14 mouse cellular contexts compared by ENCODE assay signal in genomic region chr11:77851483-77852010, GRCm38 (mm10). TPM values are rescaled to one million over a fixed set of nuclear protein-coding genes. Genes with fewer than 3 reads are reported as not detected.
DNase-seq lines count a peak whose midpoint lies in the region; ATAC-seq lines count a peak whose summit lies in the region.
"Had no signal": no experiment of that assay in that cellular context is flagged by ENCODE, and none has a peak within 500 bp of the region (broad histone marks: within the 10 kb centered on the region; RNA-seq: fewer than 3 reads in every experiment).

No protein-coding gene starts in this region.

- peak overlapping the region; percentile 89 for H3K27ac ChIP-seq in forebrain, embryonic 12.5 days
- H3K27ac ChIP-seq in hindbrain, embryonic 14.5 days: peak overlapping the region; percentile 91
- H3K27ac ChIP-seq in midbrain, embryonic 16.5 days (ENCODE audit: low read length): peak overlapping the region; percentile 91
- H3K27ac ChIP-seq: kidney, embryonic 15.5 days; liver, embryonic 14.5 days had no signal

- no peaks in the 10 kb centered on the region for H3K9me3 ChIP-seq in forebrain, embryonic 12.5 days
- H3K9me3 ChIP-seq in hindbrain, embryonic 14.5 days (ENCODE audit: control insufficient read depth, low read length): no peaks in the 10 kb centered on the region
- H3K9me3 ChIP-seq in midbrain, embryonic 16.5 days (replicated peaks; ENCODE audit: control insufficient read depth, low read length, poor library complexity, severe bottlenecking): no peaks in the 10 kb centered on the region
- H3K9me3 ChIP-seq: kidney, embryonic 15.5 days had no signal

- H3K27me3 ChIP-seq in forebrain, embryonic 12.5 days: peaks cover 26% of the 10 kb centered on the region
- H3K27me3 ChIP-seq in hindbrain, embryonic 14.5 days (ENCODE audit: control insufficient read depth, insufficient read depth, low read length): no peaks in the 10 kb centered on the region
- no peaks in the 10 kb centered on the region; the same call in 1 of the 2 replicates for H3K27me3 ChIP-seq in midbrain, embryonic 16.5 days (ENCODE audit: control insufficient read depth, insufficient read depth, low read depth, low read length)
- H3K27me3 ChIP-seq: Patski had no signal

- WGBS in forebrain, embryonic 12.5 days: 75% methylated on average over 6 of the region's 6 CpGs
- 46% methylated on average over 6 of the region's 6 CpGs for WGBS in hindbrain, embryonic 14.5 days
- 37% methylated on average over 6 of the region's 6 CpGs for WGBS in midbrain, embryonic 16.5 days

- H3K36me3 ChIP-seq in forebrain, embryonic 12.5 days (replicated peaks): peaks cover 49% of the 10 kb centered on the region
- peaks cover 61% of the 10 kb centered on the region for H3K36me3 ChIP-seq in hindbrain, embryonic 14.5 days (replicated peaks; ENCODE audit: control insufficient read depth, insufficient read depth)
- peaks cover 14% of the 10 kb centered on the region for H3K36me3 ChIP-seq in midbrain, embryonic 16.5 days (ENCODE audit: control insufficient read depth, insufficient read depth, low read length)

- 0 out of 2 replicates have a peak overlapping the region, but pooled peaks have one; percentile 38 for H3K9ac ChIP-seq in forebrain, embryonic 12.5 days
- H3K9ac ChIP-seq in hindbrain, embryonic 14.5 days: 0 out of 2 replicates have a peak overlapping the region, but pooled peaks have one; percentile 5
- H3K9ac ChIP-seq in midbrain, embryonic 16.5 days (ENCODE audit: low read depth, low read length): peak overlapping the region; percentile 41; the same call in 1 of the 2 replicates
- H3K9ac ChIP-seq: kidney, embryonic 15.5 days; liver, embryonic 14.5 days had no signal

- 0 out of 2 replicates have a peak, but pooled peaks have one; percentile 7 for ATAC-seq in forebrain, embryonic 12.5 days (ENCODE audit: low FRiP score)
- peak; percentile 6; the same call in 1 of the 2 replicates for ATAC-seq in hindbrain, embryonic 14.5 days (ENCODE audit: low FRiP score)
- peak; percentile 34 for ATAC-seq in midbrain, embryonic 16.5 days
- ATAC-seq: Patski had no signal

- peak; percentile 52 to 62 for DNase-seq in cerebellum, postnatal 10 days
- DNase-seq in cerebellum, adult 9-11 months: no peak
- no peak for DNase-seq in hindbrain, embryonic 14.5 days (ENCODE audit: low spot score)
- DNase-seq in frontal cortex, postnatal 36 days (ENCODE audit: low spot score in 2 of 2): no peak
- DNase-seq in spleen, adult 18-20 months: no peak
- DNase-seq in frontal cortex, adult 2 months (ENCODE audit: extremely low spot score in 1 of 2, low spot score in 1 of 2): no peak
- DNase-seq: lung, postnatal 36 days; thymus, postnatal 36 days had no signal

- H3K4me3 ChIP-seq in forebrain, embryonic 12.5 days (replicated peaks): no peak overlapping the region
- H3K4me3 ChIP-seq in hindbrain, embryonic 14.5 days (replicated peaks; ENCODE audit: low read length): no peak overlapping the region
- no peak overlapping the region for H3K4me3 ChIP-seq in midbrain, embryonic 16.5 days (ENCODE audit: low read depth, low read length)
- H3K4me3 ChIP-seq: kidney, embryonic 15.5 days had no signal

- no peak overlapping the region for H3K4me2 ChIP-seq in forebrain, embryonic 12.5 days
- no peak overlapping the region; the same call in 1 of the 2 replicates for H3K4me2 ChIP-seq in hindbrain, embryonic 14.5 days (replicated peaks)
- H3K4me2 ChIP-seq in midbrain, embryonic 16.5 days (ENCODE audit: low read length): peak overlapping the region; percentile 37
- H3K4me2 ChIP-seq: heart, embryonic 11.5 days had no signal

- H3K4me1 ChIP-seq in forebrain, embryonic 12.5 days: peaks cover 70% of the 10 kb centered on the region
- peaks cover 78% of the 10 kb centered on the region for H3K4me1 ChIP-seq in hindbrain, embryonic 14.5 days (replicated peaks; ENCODE audit: control insufficient read depth, insufficient read depth, low read length)
- peaks cover 73% of the 10 kb centered on the region for H3K4me1 ChIP-seq in midbrain, embryonic 16.5 days (ENCODE audit: control insufficient read depth, insufficient read depth, low read length)

RNA-seq across cellular contexts. Expression of gene Pipox, which starts 42.3 kb away (rescaled TPM):
- polyA plus RNA-seq in forebrain, embryonic 12.5 days (2016; fragmentation: Nextera tagmentation; extraction: Ambion mirVana): 14.5 and 16.5 TPM in 2 replicates
- 2.8 and 6.1 TPM in 2 replicates for polyA plus RNA-seq in hindbrain, embryonic 14.5 days (2014; fragmentation: Nextera tagmentation; extraction: Ambion mirVana)
- 6.0 and 7.5 TPM in 2 replicates for polyA plus RNA-seq in midbrain, embryonic 16.5 days (2015; fragmentation: Nextera tagmentation; extraction: Ambion mirVana)
- 7.0 and 8.6 TPM in 2 replicates for polyA plus RNA-seq in frontal cortex, adult 2 months (2012; rRNA removed)

Comparison
In these comparisons a context has a peak if more than half of its experiments do, and no peak if none do; other contexts are left out.
1. DNase-seq: peak in cerebellum, postnatal 10 days (2 of 2); none in cerebellum, adult 9-11 months (single experiment), hindbrain, embryonic 14.5 days (single experiment), frontal cortex, postnatal 36 days (0 of 2), spleen, adult 18-20 months (0 of 2) and frontal cortex, adult 2 months (0 of 2).
2. Peak in every context shown above with its lines, with median percentiles within 50 percentile points of each other: ATAC-seq, H3K27ac ChIP-seq and H3K9ac ChIP-seq.